Mouse (Mus musculus) right cerebral cortex, adult 18-20 months (tissue): ENCODE measurements around the gene Pif1.

ENCODE experiments used
- DNase-seq: peaks from one replicate; pipeline ENCODE4 v3.0.0; 2022; ENCODE audit warnings: mixed read lengths

The Pif1 gene

DNA sequence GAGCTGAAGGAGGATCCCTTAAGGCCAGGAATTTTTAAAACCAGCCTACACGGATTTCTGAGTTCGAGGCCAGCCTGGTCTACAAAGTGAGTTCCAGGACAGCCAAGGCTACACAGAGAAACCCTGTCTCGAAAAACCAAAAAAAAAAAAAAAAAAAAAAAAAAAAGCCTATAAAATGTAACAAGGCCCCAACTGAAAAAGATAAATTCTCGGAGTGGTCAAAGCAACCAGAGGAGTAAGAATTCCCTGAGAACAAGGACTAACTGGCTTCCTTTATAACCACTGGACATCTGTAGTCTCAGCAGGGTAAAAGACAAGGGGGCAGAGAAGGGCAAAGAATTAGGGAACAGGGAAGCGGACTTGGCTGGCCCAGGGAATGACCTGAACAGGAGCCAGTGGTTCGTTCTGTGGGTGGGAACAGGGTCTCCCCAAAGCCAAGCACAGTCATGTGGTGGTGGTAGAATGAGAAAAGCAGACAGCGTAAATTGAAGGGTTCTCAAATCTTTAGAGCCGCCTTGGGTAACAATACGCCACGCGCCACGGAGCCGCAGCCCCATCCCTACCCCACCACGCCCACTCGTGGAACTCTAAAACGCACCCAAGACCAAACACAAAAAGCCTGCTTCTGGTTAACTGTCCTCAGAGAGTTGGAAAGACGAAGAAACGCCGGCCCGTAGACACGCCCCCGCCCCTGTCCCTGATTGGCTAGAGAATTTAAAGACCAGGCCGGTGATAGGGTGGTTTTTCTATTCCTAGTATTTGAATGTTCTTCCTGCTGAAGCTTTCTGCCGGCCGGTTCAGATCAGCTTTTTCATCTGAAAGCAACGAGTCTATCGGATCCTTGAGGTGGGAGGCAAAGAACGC is at the start of gene Pif1:
Gene Pif1 (plus strand): TSS at position 755 of the 864 bp plus-strand sequence.
- DNase-seq, result peak; percentile 59

DNA sequence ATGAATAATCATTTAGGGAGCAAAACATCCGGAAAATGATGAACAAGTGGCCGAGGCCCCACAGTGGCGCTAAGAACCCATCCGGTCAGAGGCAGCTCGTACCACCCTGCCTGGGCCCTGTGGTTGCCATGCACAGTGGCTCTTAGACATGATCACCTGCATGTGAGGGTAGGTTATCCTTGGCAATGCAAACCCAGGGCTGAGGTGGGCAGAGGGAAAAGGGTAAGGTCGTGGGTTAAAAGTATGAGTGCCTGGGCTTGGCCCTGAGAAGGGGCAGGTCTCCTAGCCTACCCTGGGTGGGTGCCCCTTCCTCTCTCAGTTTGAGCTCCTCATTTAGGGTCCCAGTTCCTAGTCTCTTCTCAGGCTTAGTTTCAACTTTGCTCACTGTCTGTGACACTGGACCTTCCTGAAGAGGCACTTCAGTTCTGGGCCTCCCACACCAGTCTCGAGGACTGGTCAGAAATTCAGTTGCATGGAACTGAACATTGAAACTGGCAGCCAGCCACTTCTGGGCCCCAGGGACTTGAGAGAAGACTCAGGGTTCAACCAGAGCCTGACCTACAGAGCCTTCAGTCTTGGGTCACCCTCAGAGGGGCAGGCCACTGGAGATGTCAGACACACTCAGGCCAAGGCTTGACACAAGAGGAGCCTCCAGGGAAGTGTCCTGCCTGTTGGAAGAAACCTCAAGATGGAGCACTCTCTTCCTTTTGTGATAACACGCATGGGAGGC is 48.9 kb upstream of the Pif1 start:
- no peak for DNase-seq

DNA sequence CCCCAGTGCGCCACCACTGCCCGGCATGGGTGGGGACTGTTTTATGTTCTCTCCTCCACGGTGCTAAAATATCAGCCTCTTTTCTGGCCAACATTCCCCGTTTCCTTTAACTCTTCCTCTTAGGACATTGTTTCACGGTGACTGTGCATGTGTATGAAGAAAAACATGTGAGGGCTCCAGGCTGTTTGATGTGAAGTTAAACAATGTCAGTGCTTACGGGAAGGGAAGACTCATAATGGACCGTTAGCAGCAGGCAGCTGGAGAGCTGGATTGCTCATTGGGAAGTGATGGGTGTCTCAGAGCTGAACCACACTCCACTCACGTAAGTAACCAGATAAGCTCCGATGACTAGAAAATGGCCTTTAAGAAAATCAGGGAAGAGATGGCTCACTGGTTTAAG is 47.3 kb upstream of the Pif1 start:
- DNase-seq, result no peak

DNA sequence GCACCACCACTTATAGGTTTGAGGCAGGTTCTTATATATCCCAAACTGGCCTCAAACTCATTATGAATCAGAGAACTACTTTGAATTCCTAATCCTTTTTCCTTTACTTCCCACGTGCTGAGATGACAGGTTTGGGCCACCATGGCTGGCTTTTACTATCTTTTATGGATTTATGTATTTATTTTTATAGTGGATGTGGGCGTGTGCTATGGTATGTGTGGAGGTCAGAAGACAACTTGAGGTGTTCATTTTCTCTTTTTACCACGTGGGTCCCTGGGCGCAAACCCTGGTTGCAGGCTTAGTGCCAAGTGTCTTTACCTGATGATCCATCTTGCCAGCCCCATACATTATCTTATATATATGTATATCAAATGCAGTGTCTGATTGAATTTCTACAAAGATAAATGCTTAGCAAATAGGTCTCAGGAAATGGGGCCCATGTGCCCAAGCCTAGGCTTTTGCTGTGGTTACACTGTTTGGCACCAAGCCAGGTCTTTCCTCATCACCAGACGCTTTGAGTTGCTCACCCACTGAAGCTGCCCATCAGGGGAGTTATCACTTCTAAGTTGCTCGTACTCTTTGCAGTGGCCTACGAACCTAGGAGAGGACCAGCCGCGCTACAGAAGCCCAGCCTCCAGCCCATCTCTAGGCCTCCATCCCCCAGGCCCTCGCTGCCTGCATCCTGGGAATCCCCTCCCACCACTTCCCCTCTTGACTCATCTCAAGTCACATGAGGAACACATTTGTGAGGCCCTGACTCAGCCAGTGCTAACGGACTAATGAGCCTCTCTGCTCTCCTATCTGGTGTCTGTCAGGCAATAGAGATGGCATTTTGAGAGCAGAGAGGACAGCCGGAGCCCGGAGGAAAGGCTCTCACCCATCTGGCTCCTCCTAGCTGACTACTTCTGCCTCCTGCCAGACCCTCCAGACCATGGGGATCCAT is 45.6 kb upstream of the Pif1 start:
- peak; percentile 34 for DNase-seq

DNA sequence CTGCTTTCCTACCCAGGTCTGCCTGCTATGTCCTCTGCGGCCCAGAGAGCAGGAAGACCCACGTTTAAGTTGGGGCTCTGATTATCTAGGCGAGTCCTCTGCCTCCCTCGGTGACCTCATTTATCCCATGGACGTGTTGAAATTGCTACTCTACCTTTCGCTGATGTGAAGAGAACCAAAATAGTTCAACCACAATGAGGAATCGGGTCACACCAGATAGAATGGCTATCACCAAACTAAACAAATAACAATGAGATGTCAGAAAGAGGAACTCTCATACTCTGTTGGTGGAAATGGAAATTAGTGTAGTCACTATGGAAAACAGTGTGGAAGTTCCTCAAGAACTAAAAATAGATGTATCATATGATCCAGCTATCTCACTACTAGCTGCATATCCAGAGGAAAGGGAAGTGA is 44.8 kb upstream of the Pif1 start:
- DNase-seq, result no peak

DNA sequence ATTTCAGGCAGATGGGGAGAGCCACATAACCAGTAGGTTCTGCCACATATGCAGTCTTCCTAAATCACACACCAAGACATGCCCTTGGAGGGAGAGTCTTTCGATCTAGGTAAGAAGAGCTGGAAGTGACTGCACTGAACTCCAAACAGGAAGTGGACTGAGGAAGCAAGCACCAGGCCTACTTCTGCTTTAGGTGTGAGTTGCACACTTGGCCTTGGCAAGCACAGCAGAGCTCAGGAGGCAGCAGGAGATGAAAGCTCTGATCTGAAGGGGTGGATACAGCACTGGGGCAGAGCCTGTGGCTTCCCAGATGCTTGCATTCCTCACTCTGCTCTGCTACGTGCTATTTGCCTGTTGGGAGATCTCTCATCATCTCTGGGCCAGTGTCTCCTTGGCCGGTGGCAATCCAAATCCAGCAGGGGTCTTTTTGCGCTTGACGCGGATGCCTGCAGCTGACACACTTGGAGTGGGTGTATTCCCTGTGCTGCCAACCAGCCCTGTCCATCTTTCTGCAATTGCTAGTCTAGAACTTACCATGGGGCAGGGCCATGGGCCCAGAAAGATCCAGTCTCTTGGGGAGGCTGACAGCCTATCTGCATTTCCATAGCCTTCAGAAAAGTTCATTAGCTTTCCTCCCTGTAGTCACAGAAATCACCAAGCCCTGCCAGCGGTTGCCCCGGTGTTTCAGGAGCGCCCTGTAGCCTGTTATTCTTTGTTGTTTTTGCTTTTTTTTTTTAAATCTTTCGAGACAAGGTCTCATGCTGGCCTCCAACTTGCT is 41.1 kb upstream of the Pif1 start:
- DNase-seq, result no peak

DNA sequence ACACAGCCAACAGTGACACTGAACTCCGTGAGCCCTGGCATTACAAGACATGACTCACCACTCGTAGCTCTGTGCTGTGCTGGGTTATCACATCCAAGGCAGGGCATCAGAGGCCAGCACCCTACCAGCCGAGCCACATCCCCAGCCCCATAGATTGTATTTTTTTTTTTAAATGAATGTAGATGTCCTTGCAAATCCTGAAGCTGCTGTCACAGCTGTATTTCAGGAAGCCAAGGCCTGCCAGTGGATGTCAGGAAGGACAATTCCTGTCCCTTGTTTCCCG is 40.6 kb upstream of the Pif1 start:
- no peak for DNase-seq

DNA sequence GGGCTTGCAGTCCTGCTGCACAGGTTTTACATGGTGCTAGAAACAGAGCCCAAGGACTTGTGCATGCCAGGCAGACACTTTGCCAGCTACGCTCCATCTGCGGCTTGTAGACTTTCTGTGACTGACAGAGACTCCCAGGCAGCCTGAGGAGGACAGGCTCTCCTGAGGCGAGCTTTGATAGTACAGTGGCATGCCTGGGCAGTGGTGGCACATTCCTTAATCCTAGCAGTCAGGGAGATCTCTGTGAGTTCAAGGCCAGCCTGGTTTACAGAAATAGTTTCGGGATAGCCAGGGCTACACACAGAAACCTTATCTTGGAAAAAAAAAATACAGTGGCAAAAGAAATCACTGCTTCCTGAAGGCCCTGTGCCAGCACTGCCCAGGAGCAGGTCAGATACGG is 39.8 kb upstream of the Pif1 start:
- no peak for DNase-seq

DNA sequence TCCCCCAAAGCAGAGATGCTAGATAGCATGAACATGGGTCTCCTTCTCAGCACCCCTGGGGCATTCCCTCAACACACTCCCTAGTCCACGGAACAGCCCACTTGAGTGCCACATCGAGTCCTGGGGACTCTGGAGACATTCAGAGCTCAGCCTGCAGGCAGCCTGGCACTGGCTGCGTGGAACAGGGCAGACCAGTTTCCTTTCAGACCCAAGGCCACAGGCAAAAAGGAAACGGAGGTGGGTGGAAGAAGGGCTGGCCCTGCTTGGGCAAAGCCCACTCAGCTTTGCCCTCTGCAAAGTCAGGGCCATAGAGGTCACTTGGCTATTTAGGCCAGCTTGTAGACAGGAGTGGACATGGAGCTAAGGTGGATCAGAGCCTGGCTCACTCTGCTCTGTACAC is 39.1 kb upstream of the Pif1 start:
- DNase-seq, result no peak

DNA sequence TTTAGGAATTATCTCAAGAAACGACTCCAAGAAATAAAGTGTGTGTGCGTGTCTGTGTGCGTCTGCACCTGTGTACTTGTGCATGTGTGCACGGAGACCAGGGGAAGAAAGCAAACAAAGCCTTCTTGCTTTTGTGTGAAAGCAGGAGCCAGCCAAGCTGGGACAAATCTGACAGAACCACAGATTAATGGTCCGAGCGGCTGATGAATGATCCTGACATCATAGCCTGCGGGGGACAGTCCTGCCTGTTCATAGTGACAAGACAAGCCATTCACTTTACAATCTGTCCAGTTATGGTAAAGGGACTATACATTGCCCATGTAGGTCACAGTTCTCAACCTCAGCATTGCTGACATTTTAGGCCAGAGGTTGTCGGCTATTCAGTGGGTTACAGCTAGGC is 38.6 kb upstream of the Pif1 start:
- no peak for DNase-seq

DNA sequence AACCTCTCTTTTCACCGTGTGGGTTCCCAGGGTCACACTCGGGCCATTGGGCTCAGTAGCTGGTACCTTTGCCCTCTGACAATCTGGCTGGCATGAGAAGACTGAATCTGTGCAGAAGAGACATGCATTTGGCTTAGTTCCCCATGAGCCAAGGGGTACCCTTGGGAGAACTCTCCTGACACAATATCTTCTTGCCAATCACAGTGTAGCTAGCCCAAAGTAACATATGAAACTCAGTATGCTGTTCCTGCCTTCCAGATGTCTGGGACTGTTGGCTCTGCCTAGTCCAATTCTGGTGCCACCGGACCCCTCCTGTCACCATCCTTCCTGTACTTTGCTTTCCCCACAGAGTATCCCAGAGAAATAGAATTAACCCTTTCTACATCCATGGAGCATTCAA is 37.8 kb upstream of the Pif1 start:
- DNase-seq, result no peak

DNA sequence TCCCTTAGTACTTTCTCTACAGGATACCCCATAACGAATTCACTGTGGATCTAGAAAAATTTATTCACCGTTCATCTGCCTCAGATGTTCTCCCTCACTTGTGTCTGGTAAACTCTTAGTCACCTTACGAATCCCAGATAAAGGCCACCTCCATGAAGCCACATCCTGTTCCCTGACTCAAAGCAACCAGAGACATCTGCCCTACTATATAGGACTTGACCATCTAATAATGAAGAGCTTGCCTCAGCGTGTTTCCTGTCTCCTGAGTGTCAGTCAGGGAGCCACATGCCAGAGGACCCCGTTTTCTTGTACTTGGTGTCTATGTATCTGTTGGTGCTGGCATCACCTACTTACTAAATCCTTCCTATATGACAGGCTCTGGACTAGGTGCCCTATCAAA is 37.3 kb upstream of the Pif1 start:
- no peak for DNase-seq

DNA sequence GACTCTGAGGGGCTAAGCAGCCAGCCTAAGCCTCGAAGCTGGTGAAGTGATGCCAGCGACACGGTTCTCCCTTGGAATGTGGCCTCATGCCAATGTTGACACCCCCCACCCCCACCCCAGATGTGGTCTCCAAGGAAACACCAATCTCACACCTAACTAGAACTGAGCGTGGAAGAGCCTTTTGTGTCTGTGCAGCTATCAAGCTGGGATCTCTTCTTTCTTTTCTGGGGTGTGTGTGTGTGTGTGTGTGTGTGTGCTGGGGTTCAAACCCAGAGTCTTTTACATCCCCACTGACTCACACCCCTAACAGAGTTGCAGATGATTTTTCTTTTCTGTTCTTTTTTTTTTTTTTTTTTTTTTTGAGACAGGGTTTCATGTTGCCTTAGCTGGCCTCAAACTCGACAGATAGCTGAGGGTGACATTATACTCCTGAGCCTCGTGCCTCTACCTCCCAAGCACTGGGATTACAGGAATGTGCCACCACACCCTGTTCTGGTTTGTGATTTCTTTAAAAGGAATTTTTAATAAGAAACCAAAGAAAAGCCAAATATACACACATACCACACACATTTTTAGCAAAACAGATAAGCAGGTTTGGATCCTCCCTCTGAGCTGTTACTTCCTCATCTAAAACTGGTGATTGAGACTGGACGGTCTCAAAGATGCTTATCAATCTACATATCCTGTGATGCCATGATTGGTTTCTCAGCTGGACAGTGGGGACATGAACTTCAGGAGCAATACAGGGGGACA is 36.7 kb upstream of the Pif1 start:
- DNase-seq, result no peak

DNA sequence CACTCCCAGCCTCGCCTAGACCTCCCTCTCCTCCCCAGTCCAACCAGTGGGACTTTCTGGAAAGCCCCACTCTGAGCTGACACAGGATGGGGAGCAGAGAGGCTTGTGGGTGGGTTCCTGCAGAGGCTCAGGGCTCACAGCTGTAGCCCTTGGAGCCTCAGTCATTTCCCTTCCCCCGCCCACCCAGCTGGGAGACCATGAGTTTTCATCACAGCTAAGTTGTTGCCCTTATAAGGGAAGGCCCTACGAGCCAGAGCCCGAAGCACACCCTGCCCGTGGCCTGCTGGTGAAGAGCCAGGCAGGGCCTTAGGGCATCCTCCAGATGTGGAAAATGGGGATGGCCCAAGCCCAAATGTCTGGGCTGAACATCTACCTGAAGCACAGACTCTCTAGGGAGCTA is 35.9 kb upstream of the Pif1 start:
- no peak for DNase-seq

DNA sequence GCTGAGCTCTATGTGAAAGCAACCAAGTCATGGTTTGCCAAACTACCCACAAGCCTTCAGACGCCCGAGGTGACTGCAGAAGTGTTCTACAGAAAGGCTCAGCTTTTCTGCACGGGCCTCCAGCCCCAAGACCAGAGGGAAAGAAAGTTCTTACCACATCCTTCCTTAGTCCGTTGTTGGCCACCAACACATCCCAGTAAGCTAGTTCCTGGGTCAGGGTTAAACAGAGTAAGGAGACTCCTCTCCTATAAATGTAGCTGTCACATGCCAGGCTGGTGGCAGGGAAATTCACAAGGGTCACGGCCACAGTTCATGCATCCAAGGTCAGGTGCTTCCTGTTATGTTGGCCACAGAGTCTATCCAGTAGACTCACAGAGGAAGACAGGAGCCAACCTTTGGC is 34.8 kb upstream of the Pif1 start:
- DNase-seq, result no peak

DNA sequence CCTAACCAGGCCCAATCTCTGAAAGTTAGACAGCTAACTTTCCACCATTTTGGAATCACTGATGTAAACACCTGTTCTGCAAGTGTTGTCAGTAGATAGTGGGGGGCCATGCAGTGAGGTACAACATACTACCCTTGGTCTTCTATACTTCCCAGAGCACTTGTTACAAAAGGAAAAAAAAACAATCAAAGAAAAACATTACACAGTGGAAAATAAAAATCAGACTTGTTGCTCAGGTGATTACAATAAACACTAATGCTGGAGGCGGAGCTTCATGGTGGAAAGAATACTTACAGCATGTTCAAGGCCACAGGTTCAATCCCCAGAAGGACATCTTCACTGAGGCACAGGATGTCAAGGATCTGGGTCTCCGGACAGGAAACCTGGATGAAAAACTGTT is 34.2 kb upstream of the Pif1 start:
- no peak for DNase-seq

DNA sequence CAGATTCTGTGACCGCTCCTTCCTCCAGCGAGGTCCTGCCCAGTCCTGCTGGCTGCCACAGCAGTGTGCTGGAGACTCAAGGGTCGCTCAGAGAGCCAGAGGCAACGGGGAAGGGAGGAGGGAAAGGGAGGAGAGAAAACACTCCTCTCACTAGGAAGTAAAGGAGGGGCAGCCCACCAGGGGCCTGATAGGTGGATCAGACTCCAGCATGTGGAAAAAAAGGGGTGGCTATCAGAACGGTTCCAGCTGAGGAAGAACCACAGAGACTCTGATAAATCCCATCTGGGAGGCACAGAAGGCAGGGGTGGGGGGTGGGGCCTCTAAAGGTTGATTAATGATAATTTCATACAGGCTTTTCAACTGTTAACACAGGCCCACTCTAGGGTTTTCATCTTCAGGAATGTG is 32.0 kb upstream of the Pif1 start:
- no peak for DNase-seq

DNA sequence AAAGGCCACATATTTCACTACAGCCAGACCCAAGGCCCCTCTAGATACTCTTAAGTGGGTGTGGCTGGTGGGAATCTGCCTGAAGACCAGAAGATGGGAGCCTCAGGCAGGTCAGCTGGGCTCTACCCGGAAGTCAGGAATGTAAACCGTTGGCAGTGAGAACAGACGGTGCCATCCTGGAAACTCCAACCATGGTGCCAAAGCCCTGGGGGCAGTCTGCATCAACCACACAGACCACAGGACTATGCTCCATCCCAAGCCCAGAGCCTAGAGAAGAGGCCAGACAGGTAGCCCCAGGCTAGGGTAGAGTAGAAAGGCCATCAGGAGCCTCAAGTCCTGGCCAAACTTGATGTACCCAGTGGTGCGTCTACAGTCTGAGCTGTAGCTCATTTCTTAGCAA is 31.3 kb upstream of the Pif1 start:
- DNase-seq, result no peak

DNA sequence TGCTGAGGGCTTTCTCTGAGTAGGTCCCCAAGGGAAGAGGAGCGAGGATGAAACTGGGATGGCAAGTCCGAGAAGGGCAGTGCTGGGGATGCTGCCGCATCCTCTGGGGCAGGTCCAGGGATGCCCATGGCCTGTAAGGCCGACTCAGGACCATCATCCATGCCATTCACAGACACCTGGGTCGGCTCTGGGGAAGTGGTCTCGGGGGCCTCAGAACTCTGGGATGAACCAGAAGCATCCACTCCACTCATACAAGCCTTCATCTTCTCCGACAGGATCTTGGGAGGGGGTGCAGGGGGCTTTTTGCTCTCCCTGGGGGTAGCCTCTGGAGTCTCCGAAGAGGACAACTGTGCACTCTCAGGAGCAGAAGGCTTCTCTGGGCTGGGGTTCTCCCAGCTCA is 30.6 kb upstream of the Pif1 start:
- no peak for DNase-seq

DNA sequence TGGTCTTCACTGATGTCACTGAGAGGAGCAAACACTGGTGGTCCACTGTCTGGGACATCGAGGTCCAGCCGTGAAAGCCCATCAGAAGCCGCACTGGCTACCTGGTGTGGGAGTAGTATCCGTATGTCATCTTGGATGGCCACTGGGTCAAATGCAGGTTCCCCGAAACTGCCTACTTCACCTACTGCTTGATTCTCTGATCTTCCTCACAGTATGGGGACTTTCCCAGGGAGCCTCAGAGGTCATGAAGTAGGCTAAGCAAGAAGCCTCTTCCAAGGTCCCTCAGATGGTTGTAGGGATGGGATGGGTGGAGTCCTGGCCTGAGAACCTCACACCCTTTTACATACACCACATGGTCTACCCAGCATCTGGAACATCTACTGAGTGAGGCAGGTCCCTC is 30.0 kb upstream of the Pif1 start:
- DNase-seq, result no peak

DNA sequence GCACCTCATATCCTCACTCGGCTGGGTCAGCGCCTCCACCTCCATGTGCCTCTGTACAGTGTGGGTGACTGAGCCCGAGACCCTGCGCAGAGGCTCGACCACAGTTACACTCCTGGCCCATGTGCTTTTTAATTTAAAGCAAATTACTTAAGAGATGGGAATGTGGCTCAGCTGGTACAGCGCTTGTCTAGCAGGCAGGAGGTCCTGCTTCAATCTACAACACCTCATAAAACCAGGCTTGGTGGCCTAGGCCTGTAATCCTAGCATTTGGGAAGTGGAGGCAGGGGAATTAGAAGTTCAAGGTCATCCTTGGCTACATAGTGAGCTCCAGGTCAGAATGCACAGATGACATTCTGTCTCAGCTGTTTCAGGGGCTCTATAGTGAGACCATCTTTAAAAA is 28.2 kb upstream of the Pif1 start:
- DNase-seq, result no peak

DNA sequence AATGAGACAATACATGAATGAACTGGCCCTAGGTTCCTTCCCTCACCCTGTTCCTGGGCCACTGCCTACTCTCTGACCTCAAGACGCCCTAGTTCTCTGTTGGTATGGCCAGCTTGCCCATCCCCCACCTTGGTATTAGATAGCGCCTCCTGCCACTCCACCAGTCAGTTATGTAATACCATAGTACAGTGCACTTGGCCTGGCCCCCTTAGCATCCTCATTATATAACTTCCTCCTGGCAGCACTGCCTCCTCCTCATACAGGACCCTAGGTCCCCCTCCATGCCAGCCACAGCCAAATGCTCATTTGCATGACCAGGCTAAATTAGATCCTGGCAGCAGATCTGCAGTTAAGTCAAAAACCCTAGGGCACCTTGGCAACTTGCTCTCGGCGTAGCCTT is 25.9 kb upstream of the Pif1 start:
- no peak for DNase-seq
